Mouse (Mus musculus): Measurements from ENCODE around the gene Asb14. TPM values are rescaled to one million over a fixed set of nuclear protein-coding genes. Genes with fewer than 3 reads are reported as not detected.
"Not testable (repeated sequence)": the region's sequence is repeated elsewhere in the genome, so short reads cannot be mapped to it uniquely, and the experiment has no call there.

The Asb14 gene
- total and polyA plus RNA-seq, 3 experiments, result 0.16 TPM; not detected in 2

GRCm38 (mm10) chr14:26923702-26924421 is 29.5 kb downstream of the Asb14 start:
- DNase-seq (ENCODE audit: low spot score) (no peak), ATAC-seq (ENCODE audit: extremely low read depth, insufficient number of reproducible peaks, low FRiP score, poor library complexity, severe bottlenecking) (no peak)
- TF ChIP-seq GATA1 (IDR thresholded peaks at IDR 0.05; ENCODE audit: borderline replicate concordance, low read length) (no peak), GATA2 (IDR thresholded peaks at IDR 0.05; ENCODE audit: borderline replicate concordance, low read depth, low read length) (no peak), CTCF (IDR thresholded peaks at IDR 0.05; ENCODE audit: low read depth, low read length) (no peak), TAL1 (conservative IDR thresholded peaks at IDR 0.05; ENCODE audit: low read depth, low read length) (no peak), POLR2AphosphoS5 (IDR thresholded peaks at IDR 0.05; ENCODE audit: insufficient replicate concordance, low read depth, low read length) (no peak)
- no peak overlapping the region for H3K4me3 ChIP-seq (ENCODE audit: low read depth, low read length)
- no peaks in the 10 kb centered on the region for H3K9me3 ChIP-seq (replicated peaks)
- H3K4me1 ChIP-seq (ENCODE audit: insufficient read depth, low read depth, low read length), result no peaks in the 10 kb centered on the region
- no peaks in the 10 kb centered on the region for H3K27me3 ChIP-seq (ENCODE audit: insufficient read depth, low read length)
- peaks cover 7% of the 10 kb centered on the region for H3K36me3 ChIP-seq (replicated peaks)

DNA sequence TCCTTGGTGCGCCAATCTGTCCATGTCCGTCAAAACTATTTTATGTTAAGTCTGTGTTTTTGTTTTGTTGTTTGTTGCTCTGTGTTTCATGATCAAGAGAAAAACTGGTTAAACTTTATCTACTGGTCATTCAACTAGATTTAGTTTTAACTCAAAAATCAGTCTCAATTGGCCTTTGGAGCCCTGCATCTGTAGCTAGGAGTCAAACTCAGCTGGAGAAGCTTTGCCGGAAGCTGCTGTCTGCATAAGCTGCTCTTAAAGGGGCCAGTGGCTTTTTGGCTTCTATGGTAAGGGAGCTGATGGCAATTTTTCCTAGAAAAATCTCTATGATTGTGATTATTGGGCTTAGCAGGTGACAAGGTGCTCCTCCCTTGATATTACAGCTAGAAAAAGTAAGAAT is 40.5 kb downstream of the Asb14 start:
- peaks cover 2% of the 10 kb centered on the region for H3K36me3 ChIP-seq (replicated peaks)
- H3K9me3 ChIP-seq (replicated peaks), result no peaks in the 10 kb centered on the region
- DNase-seq (ENCODE audit: low spot score), result no peak
- no peaks in the 10 kb centered on the region for H3K4me1 ChIP-seq (ENCODE audit: insufficient read depth, low read depth, low read length)
- H3K27me3 ChIP-seq (ENCODE audit: insufficient read depth, low read length), result no peaks in the 10 kb centered on the region
- no peak overlapping the region for H3K4me3 ChIP-seq (ENCODE audit: low read depth, low read length)
- TF ChIP-seq GATA1 (IDR thresholded peaks at IDR 0.05; ENCODE audit: borderline replicate concordance, low read length) (no peak), GATA2 (IDR thresholded peaks at IDR 0.05; ENCODE audit: borderline replicate concordance, low read depth, low read length) (no peak), CTCF (IDR thresholded peaks at IDR 0.05; ENCODE audit: low read depth, low read length) (no peak), POLR2AphosphoS5 (IDR thresholded peaks at IDR 0.05; ENCODE audit: insufficient replicate concordance, low read depth, low read length) (no peak), TAL1 (conservative IDR thresholded peaks at IDR 0.05; ENCODE audit: low read depth, low read length) (no peak)
- ATAC-seq (ENCODE audit: extremely low read depth, insufficient number of reproducible peaks, low FRiP score, poor library complexity, severe bottlenecking), result no peak

GRCm38 (mm10) chr14:26935558-26935957 is 41.2 kb downstream of the Asb14 start:
- Histone ChIP-seq H3K4me3 (ENCODE audit: low read depth, low read length) (no peak overlapping the region), H3K27me3 (ENCODE audit: insufficient read depth, low read length) (no peaks in the 10 kb centered on the region), H3K9me3 (replicated peaks) (no peaks in the 10 kb centered on the region), H3K36me3 (replicated peaks) (peaks cover 2% of the 10 kb centered on the region), H3K4me1 (ENCODE audit: insufficient read depth, low read depth, low read length) (no peaks in the 10 kb centered on the region)
- ATAC-seq (ENCODE audit: extremely low read depth, insufficient number of reproducible peaks, low FRiP score, poor library complexity, severe bottlenecking) (no peak), DNase-seq (ENCODE audit: low spot score) (no peak)
- TF ChIP-seq POLR2AphosphoS5 (IDR thresholded peaks at IDR 0.05; ENCODE audit: insufficient replicate concordance, low read depth, low read length), result no peak
- TF ChIP-seq TAL1 (conservative IDR thresholded peaks at IDR 0.05; ENCODE audit: low read depth, low read length), result no peak
- no peak for TF ChIP-seq GATA1 (IDR thresholded peaks at IDR 0.05; ENCODE audit: borderline replicate concordance, low read length)
- TF ChIP-seq GATA2 (IDR thresholded peaks at IDR 0.05; ENCODE audit: borderline replicate concordance, low read depth, low read length), result no peak
- TF ChIP-seq CTCF (IDR thresholded peaks at IDR 0.05; ENCODE audit: low read depth, low read length), result no peak

DNA sequence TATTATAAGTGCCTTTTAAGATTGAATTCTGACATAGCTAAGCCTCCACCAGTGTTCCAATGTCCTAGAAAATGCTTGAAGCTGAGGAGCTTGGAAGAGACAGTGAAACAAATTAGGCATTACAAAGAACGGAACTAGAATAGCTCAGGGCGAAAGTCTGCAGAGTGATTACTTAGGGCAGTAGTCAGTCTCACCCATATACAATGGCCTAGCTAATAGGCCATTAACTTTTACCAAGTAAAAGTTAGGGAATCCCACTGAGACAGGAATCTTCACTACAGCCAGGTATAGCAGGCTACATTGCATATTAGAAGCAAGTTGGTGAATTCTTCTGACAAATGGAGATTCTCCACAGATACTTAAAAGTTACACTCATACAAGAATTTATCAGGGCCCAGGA is 61.8 kb downstream of the Asb14 start:
- not testable (repeated sequence) for H3K4me3 ChIP-seq (ENCODE audit: low read depth, low read length); H3K27me3 ChIP-seq (ENCODE audit: insufficient read depth, low read length); DNase-seq (ENCODE audit: low spot score); H3K36me3 ChIP-seq (replicated peaks); ATAC-seq (ENCODE audit: extremely low read depth, insufficient number of reproducible peaks, low FRiP score, poor library complexity, severe bottlenecking); H3K4me1 ChIP-seq (ENCODE audit: insufficient read depth, low read depth, low read length); H3K9me3 ChIP-seq (replicated peaks)

DNA sequence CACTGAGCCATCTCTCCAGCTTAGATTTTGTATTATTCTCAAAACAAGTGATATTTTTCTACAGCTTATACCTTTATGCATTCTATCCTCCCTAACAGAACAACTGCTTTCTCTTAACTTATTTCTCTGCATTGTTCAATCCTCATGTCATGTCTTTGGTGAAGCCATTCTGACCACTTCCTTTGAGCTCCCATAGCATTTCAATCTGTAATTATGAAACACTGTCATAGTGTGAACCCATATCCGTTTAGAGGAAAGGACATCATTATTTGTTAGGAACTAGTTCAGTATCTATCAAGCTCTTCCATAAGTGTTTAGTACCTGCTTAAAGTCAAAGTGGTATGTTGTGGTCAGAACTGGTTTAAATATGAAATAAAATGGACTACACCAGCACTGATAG is 66.2 kb downstream of the Asb14 start:
- H3K27me3 ChIP-seq (ENCODE audit: insufficient read depth, low read length), result no peaks in the 10 kb centered on the region
- no peak for DNase-seq (ENCODE audit: low spot score)
- H3K4me1 ChIP-seq (ENCODE audit: insufficient read depth, low read depth, low read length), result no peaks in the 10 kb centered on the region
- TF ChIP-seq CTCF (IDR thresholded peaks at IDR 0.05; ENCODE audit: low read depth, low read length), result no peak
- no peak for TF ChIP-seq GATA2 (IDR thresholded peaks at IDR 0.05; ENCODE audit: borderline replicate concordance, low read depth, low read length)
- TF ChIP-seq POLR2AphosphoS5 (IDR thresholded peaks at IDR 0.05; ENCODE audit: insufficient replicate concordance, low read depth, low read length), result no peak
- no peak for TF ChIP-seq TAL1 (conservative IDR thresholded peaks at IDR 0.05; ENCODE audit: low read depth, low read length)
- no peak for TF ChIP-seq GATA1 (IDR thresholded peaks at IDR 0.05; ENCODE audit: borderline replicate concordance, low read length)
- H3K4me3 ChIP-seq (ENCODE audit: low read depth, low read length), result no peak overlapping the region
- ATAC-seq (ENCODE audit: extremely low read depth, insufficient number of reproducible peaks, low FRiP score, poor library complexity, severe bottlenecking), result no peak
- no peaks in the 10 kb centered on the region for H3K9me3 ChIP-seq (replicated peaks)
- H3K36me3 ChIP-seq (replicated peaks), result no peaks in the 10 kb centered on the region

Other genes with a start within 250 kb of the Asb14 start
- 16.7 and 18.7 TPM in 2 replicates for gene Pde12, start 224.7 kb upstream of the Asb14 start, total RNA-seq (2014; fragmentation: Nextera tagmentation)
- gene Pde12, start 224.7 kb upstream of the Asb14 start, total RNA-seq (2017), result 13.1 and 14.2 TPM in 2 replicates
- 12.3 and 13.5 TPM in 2 replicates for gene Pde12, start 224.7 kb upstream of the Asb14 start, polyA plus RNA-seq (2012)
- gene Dnah12, start 201.3 kb upstream of the Asb14 start, total RNA-seq (2014; fragmentation: Nextera tagmentation), result not detected in 2 replicates
- gene Dnah12, start 201.3 kb upstream of the Asb14 start, total RNA-seq (2017), result 0.06 and 0.16 TPM in 2 replicates
- gene Dnah12, start 201.3 kb upstream of the Asb14 start, polyA plus RNA-seq (2012), result not detected in 2 replicates
- gene Appl1, start 76.7 kb downstream of the Asb14 start, total RNA-seq (2014; fragmentation: Nextera tagmentation), result 21.4 and 32.8 TPM in 2 replicates
- 8.0 and 10.0 TPM in 2 replicates for gene Appl1, start 76.7 kb downstream of the Asb14 start, total RNA-seq (2017)
- gene Appl1, start 76.7 kb downstream of the Asb14 start, polyA plus RNA-seq (2012), result 1.1 and 1.9 TPM in 2 replicates
- not detected in 2 replicates for gene Hesx1, start 99.9 kb downstream of the Asb14 start, total RNA-seq (2014; fragmentation: Nextera tagmentation)
- 0.41 TPM in 1 of 2 replicates, not detected in the other for gene Hesx1, start 99.9 kb downstream of the Asb14 start, total RNA-seq (2017)
- gene Hesx1, start 99.9 kb downstream of the Asb14 start, polyA plus RNA-seq (2012), result not detected in 2 replicates
- not detected in 2 replicates for gene Il17rd, start 144.4 kb downstream of the Asb14 start, total RNA-seq (2014; fragmentation: Nextera tagmentation)
- gene Il17rd, start 144.4 kb downstream of the Asb14 start, total RNA-seq (2017), result 0.06 and 0.11 TPM in 2 replicates
- gene Il17rd, start 144.4 kb downstream of the Asb14 start, polyA plus RNA-seq (2012), result not detected in 2 replicates
- gene Arhgef3, start 220.3 kb downstream of the Asb14 start, total RNA-seq (2014; fragmentation: Nextera tagmentation), result 15.2 and 17.8 TPM in 2 replicates
- 11.9 and 12.3 TPM in 2 replicates for gene Arhgef3, start 220.3 kb downstream of the Asb14 start, total RNA-seq (2017)
- 5.6 and 6.7 TPM in 2 replicates for gene Arhgef3, start 220.3 kb downstream of the Asb14 start, polyA plus RNA-seq (2012)